Mouse (Mus musculus) CD4-positive, CD25-positive, alpha-beta regulatory T cell (primary cell): ENCODE data around the gene Jdp2. TPM values are rescaled to one million over a fixed set of nuclear protein-coding genes. Genes with fewer than 3 reads are reported as not detected.

Experiments
- polyA plus RNA-seq: library from polyadenylated mRNA; unstranded; fragments of 100-300 nt; shearing (Covaris generic); gene quantifications from one replicate; pipeline ENCODE4 v1.2.1, GENCODE M21; 2017

Jdp2 gene
- polyA plus RNA-seq = 5.2 TPM

GRCm38 (mm10) chr12:85598611-85599477 is at the start of gene Jdp2:
Jdp2 (plus strand) TSS chr12:85599027.

GRCm38 (mm10) chr12:85686466-85687216 is 87.8 kb downstream of the Jdp2 start, which contains the start of gene Batf:
Batf (plus strand) TSS chr12:85686669.

Other genes with a start within 250 kb of the Jdp2 start
- 169 TPM for gene Tmed10, start 224.2 kb upstream of the Jdp2 start, polyA plus RNA-seq
- 26.5 TPM for gene Fos, start 125.1 kb upstream of the Jdp2 start, polyA plus RNA-seq
- 146 TPM for gene Batf, start 87.6 kb downstream of the Jdp2 start, polyA plus RNA-seq
- 0.59 TPM for gene Flvcr2, start 147.5 kb downstream of the Jdp2 start, polyA plus RNA-seq
- 98.5 TPM for gene Erg28, start 225.5 kb downstream of the Jdp2 start, polyA plus RNA-seq
- gene Ttll5, start 225.6 kb downstream of the Jdp2 start, polyA plus RNA-seq = 11.8 TPM